Mouse (Mus musculus) bone marrow, adult 2 months (tissue): ENCODE results near the gene Cox15.

Experiments
- CTCF ChIP-seq: fragments of 200-500 bp; IDR thresholded peaks from 2 replicates; pipeline ENCODE4 v1.5.1; 2011; ENCODE audit warnings: low read length, control low read depth; ENCODE audit not compliant: control insufficient read depth, insufficient read depth
- POLR2A ChIP-seq: fragments of 200-500 bp; IDR thresholded peaks from 2 replicates; pipeline ENCODE4 v1.6.1; 2011; ENCODE audit warnings: low read depth, mild to moderate bottlenecking, control low read depth, low read length, borderline replicate concordance; ENCODE audit not compliant: control insufficient read depth

GRCm38 (mm10) chr19:43724194-43724593 lies 28.6 kb downstream of the Cox15 start:
- TF ChIP-seq CTCF (no peak), POLR2A (no peak)
